Mouse (Mus musculus) ES-E14 (cell line): Measurements from ENCODE around the gene Zfp518b. TPM values are rescaled to one million over a fixed set of nuclear protein-coding genes. Genes with fewer than 3 reads are reported as not detected.

Source experiments
- DNase-seq: peaks from one replicate; pipeline ENCODE4 v3.0.0-alpha.2; 2013; ENCODE audit warnings: low read depth, low spot score
- H3K27ac ChIP-seq: 2 replicates; pipeline ENCODE4 v1.5.1; 2012; ENCODE audit warnings: low read depth, mild to moderate bottlenecking, low read length, moderate library complexity, mixed read lengths; ENCODE audit not compliant: poor library complexity, insufficient read depth, severe bottlenecking
- H3K36me3 ChIP-seq: 2 replicates; pipeline ENCODE4 v1.6.1; 2012; ENCODE audit warnings: mild to moderate bottlenecking, low read length, moderate library complexity, mixed read lengths; ENCODE audit not compliant: control insufficient read depth, poor library complexity, insufficient read depth, severe bottlenecking
- H3K4me1 ChIP-seq, 2 experiments: fragments of 150-350 bp in 1 of 2; sonication (generic) in 1 of 2; 2 replicates each; pipeline ENCODE4 v1.6.1; 2012; ENCODE audit warnings: low read length in 2 of 2, mild to moderate bottlenecking in 1 of 2, mixed read lengths in 1 of 2; ENCODE audit not compliant: control insufficient read depth in 2 of 2, insufficient read depth in 2 of 2, poor library complexity in 1 of 2
- H3K4me3 ChIP-seq, 2 experiments: fragments of 150-350 bp in 1 of 2; sonication (generic) in 1 of 2; 2 replicates each; pipeline ENCODE4 v1.5.1; 2012; ENCODE audit warnings: low read length in 2 of 2, low read depth in 1 of 2, mild to moderate bottlenecking in 1 of 2, mixed read lengths in 1 of 2; ENCODE audit not compliant: insufficient read depth in 1 of 2, poor library complexity in 1 of 2, severe bottlenecking in 1 of 2
- H3K9ac ChIP-seq: 2 replicates; pipeline ENCODE4 v1.6.1; 2012; ENCODE audit warnings: low read depth, mild to moderate bottlenecking, low read length, mixed read lengths; ENCODE audit not compliant: poor library complexity, insufficient read depth, severe bottlenecking
- H3K9me3 ChIP-seq: fragments of 150-350 bp; sonication (generic); 2 replicates; pipeline ENCODE4 v1.6.1; 2012; ENCODE audit warnings: low read depth, mild to moderate bottlenecking, low read length; ENCODE audit not compliant: control insufficient read depth, insufficient read depth
- CHD2 ChIP-seq: IDR thresholded peaks from 2 replicates; pipeline ENCODE4 v1.6.1; 2014; ENCODE audit warnings: mild to moderate bottlenecking, low read depth, low read length, inconsistent platforms
- HCFC1 ChIP-seq: IDR thresholded peaks from 2 replicates; pipeline ENCODE4 v1.6.1; 2012; ENCODE audit warnings: low read length, inconsistent platforms, borderline replicate concordance; ENCODE audit not compliant: insufficient read depth
- MAFK ChIP-seq: IDR thresholded peaks from 2 replicates; pipeline ENCODE4 v1.6.1; 2014; ENCODE audit warnings: mild to moderate bottlenecking, low read depth, low read length, inconsistent platforms; ENCODE audit not compliant: insufficient read depth
- ZC3H11A ChIP-seq: IDR thresholded peaks from 2 replicates; pipeline ENCODE4 v1.6.1; 2012; ENCODE audit warnings: low read depth, mild to moderate bottlenecking, inconsistent platforms, low read length, borderline replicate concordance
- ZNF384 ChIP-seq: IDR thresholded peaks from 2 replicates; pipeline ENCODE4 v1.6.1; 2012; ENCODE audit warnings: low read depth, low read length, inconsistent platforms
- in situ Hi-C, 2 experiments: fragments of 600-800 bp; cut with MboI; formaldehyde crosslinking; loops; one replicate each; pipeline ENCODE4 v1.15.1; 2025; ENCODE audit warnings: low sequenced_read_pairs in 2 of 2, inconsistent platforms in 1 of 2; ENCODE audit not compliant: unreplicated experiment in 2 of 2
- total RNA-seq: library from RNA; depleted of rRNA; stranded (reverse); fragments of 300-350 nt; gene quantifications from 2 replicates; pipeline ENCODE4 v1.2.3, GENCODE M21; 2012; rRNA removed

The Zfp518b gene
- total RNA-seq, 1 experiment: 31.0 TPM

DNA sequence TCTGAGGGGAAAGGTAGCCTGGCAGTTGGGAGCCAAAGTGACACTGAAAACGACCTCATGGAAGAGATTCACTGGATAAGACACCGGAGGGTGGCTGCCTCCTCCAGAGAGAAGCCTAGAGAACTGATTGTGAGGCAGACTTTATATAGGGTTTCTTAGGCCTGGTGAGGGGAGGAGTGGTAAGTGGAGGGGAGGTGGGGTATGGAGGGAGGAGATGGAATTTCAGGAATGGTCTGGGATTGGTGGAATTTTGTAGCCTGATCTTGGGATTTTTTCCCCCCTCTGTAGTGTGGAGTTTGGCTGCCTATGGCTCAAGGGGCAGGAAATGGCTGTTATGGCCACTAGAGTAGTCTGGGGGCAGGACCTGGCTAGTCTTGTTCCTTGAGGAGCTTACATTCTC lies 56.6 kb downstream of the Zfp518b start:
- H3K4me3 ChIP-seq: no peak overlapping the region
- H3K36me3 ChIP-seq: no peaks in the 10 kb centered on the region
- peaks cover 0 to 6% of the 10 kb centered on the region in 2 experiments; a peak in 1 of 4 replicates for H3K4me1 ChIP-seq
- in situ Hi-C loops: loop anchor here in 1 of 2 experiments (10.0 kb wide), 1 partner anchor 313 kb away; the partner anchor contains the start of gene Drd5
- no peak overlapping the region for H3K9ac ChIP-seq
- no peak overlapping the region; the same call in 1 of the 2 replicates for H3K27ac ChIP-seq
- TF ChIP-seq MAFK: no peak
- TF ChIP-seq ZC3H11A: no peak
- no peak for TF ChIP-seq ZNF384
- no peak for TF ChIP-seq CHD2
- no peak for TF ChIP-seq HCFC1
- H3K9me3 ChIP-seq: no peaks in the 10 kb centered on the region
- DNase-seq: no peak

- DNase-seq: no peak
- TF ChIP-seq MAFK (no peak), ZNF384 (no peak), CHD2 (no peak), ZC3H11A (no peak), HCFC1 (no peak)
- no peaks in the 10 kb centered on the region for H3K36me3 ChIP-seq
- H3K4me3 ChIP-seq: no peak overlapping the region
- H3K9ac ChIP-seq: no peak overlapping the region
- no peaks in the 10 kb centered on the region for H3K9me3 ChIP-seq
- H3K4me1 ChIP-seq: peaks cover 0 to 4% of the 10 kb centered on the region in 2 experiments; a peak in 1 of 4 replicates
- no peak overlapping the region for H3K27ac ChIP-seq
- in situ Hi-C loops: loop anchor here in 1 of 2 experiments (10.0 kb wide), 1 partner anchor 312 kb away; the partner anchor contains the start of gene Drd5
Measured at GRCm38 (mm10) chr5:38626883-38627282, 57.7 kb downstream of the Zfp518b start.

DNA sequence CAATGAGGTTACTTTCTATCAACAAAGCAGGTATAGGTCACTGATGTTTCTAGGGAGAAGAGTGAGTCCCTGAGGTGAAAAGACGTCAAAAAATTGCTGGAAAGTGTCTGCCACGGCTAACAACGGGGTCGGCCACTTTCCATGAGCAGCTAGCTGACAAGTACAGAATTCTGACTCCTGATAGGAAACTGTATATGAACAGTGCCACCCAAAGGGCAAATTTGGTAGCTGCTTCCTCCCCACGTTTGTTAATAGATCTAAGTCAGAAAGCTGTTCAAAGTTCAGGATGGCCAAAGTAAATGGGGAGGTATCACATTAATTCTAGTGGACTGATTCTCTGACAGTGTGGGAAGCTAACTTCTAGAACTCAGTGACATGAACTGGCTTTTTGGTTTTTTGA lies 63.8 kb downstream of the Zfp518b start:
- DNase-seq: no peak

DNA sequence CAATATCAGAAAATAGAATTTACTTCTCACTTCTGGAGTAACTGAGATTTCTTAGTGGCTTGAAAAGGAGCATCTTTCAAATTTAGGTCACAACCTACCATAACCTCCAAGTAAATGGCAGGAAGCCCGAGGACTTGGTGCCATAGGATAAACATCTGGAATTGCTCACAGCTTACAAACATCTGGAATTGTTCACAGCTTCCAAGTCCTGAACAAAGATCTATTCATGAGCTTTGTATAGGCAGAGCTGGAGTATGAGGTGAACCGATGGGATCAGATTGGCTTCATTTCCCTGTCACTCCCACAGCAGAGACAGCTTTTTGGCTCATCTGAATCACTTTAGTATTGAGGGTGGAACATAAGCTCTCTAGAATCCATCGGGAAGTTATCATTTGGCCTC lies 65.7 kb downstream of the Zfp518b start:
- in situ Hi-C loops: loop anchor here in 1 of 2 experiments (25.0 kb wide), 1 partner anchor 307 kb away; the partner anchor contains the start of gene Drd5
- Histone ChIP-seq H3K4me1 (no peaks in the 10 kb centered on the region), H3K4me3 (no peak overlapping the region), H3K9ac (no peak overlapping the region), H3K36me3 (no peaks in the 10 kb centered on the region), H3K9me3 (no peaks in the 10 kb centered on the region), H3K27ac (no peak overlapping the region)
- no peak for TF ChIP-seq ZNF384
- TF ChIP-seq HCFC1: no peak
- no peak for TF ChIP-seq MAFK
- no peak for TF ChIP-seq ZC3H11A
- TF ChIP-seq CHD2: no peak
- DNase-seq: no peak

More for the DNA sequence above, 63.8 kb downstream of the Zfp518b start:
- in situ Hi-C loops: loop anchor here (10.0 to 25.0 kb wide), 2 partner anchors 306 to 308 kb away; partner anchors contain the start of gene Drd5 (in 2 of the 2)
- H3K36me3 ChIP-seq: no peaks in the 10 kb centered on the region
- no peaks in the 10 kb centered on the region for H3K9me3 ChIP-seq
- H3K27ac ChIP-seq: no peak overlapping the region
- no peak overlapping the region for H3K9ac ChIP-seq
- H3K4me1 ChIP-seq: no peaks in the 10 kb centered on the region
- 0 out of 2 replicates have a peak, but pooled peaks have one; percentile 24 for TF ChIP-seq ZC3H11A
- no peak for TF ChIP-seq MAFK
- H3K4me3 ChIP-seq: no peak overlapping the region

Other genes with a start within 250 kb of the Zfp518b start
- 0.71 and 0.74 TPM in 2 replicates for gene Slc2a9, start 181.7 kb downstream of the Zfp518b start, total RNA-seq
- 165 and 232 TPM in 2 replicates for gene Wdr1, start 121.6 kb downstream of the Zfp518b start, total RNA-seq
- 0.26 and 0.36 TPM in 2 replicates for gene Clnk, start 192.0 kb upstream of the Zfp518b start, total RNA-seq